Mouse (Mus musculus): Measurements from ENCODE around the gene Pidd1. TPM values are rescaled to one million over a fixed set of nuclear protein-coding genes. Genes with fewer than 3 reads are reported as not detected.
"Not testable (repeated sequence)": the region's sequence is repeated elsewhere in the genome, so short reads cannot be mapped to it uniquely, and the experiment has no call there.

The Pidd1 gene
- total RNA-seq, 2 experiments from 2014 or later: 2.4 to 3.2 TPM

- peak; percentile 100 for DNase-seq
Observed at GRCm38 (mm10) chr7:141413809-141414584, 29.8 kb downstream of the Pidd1 start, which contains the start of gene Gatd1. TSS of gene Gatd1 (minus strand) at chr7:141414136.

- DNase-seq: no peak
Observed at GRCm38 (mm10) chr7:141413331-141413730, 30.5 kb downstream of the Pidd1 start.

DNA sequence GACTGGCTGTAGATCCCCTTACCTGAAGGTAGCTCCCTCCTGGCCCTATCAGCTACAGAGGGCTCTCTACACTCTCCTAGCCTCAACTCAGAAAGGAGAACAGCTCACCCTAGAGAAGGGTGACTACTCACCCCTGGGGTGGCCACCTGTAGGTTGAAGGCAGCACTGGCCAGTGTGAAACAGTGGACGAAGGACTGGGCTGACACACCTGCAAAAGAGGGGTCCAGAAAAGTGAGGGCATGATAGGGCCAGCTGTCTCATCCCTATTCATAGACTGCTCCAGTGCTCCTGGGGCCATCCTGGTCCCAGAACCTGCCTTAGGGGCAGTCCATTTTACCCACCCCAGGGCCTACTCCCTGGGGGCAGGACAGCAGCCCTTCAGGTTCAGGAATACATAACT lies 32.2 kb downstream of the Pidd1 start:
- no peak for DNase-seq

GRCm38 (mm10) chr7:141410631-141411030 lies 33.2 kb downstream of the Pidd1 start:
- no peak for DNase-seq

DNA sequence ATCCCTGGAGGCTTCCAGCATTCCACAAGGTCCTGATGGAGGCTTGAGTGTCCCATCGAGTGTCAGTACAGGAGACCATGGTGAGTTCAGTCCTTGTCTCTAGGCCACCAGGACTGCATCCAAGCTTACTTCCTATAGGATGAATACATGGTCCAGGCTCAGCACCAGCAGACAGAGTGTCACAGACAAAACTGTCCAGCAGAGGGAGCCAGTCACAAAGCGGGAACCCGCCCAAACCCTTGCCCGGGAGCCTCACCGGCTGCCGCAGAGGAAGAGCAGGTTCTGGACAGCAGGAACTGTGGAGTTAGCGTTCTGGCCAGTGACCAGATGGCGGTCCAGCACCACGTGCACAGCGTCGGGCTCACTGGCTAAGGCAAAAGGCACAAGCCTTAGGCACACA lies 35.0 kb downstream of the Pidd1 start:
- peak; percentile 88 for DNase-seq

DNA sequence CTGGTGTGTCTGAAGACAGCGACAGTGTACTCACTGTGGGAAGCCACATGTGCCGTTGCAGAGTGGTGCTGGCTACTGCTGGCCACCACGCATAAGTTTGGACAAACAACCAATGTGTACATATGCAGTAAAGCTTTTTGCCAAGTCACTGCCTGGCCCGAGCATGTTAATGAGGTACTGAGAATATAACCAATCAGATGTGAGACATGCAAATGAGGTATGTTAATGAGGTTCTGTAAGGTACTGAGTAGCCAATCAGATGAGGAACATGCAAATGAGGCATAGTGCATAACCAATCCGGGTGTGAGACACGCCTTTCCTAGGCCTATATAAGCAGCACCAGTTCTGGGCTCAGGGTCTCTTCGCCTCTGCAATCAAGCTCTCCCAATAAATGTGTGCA lies 36.2 kb downstream of the Pidd1 start:
- DNase-seq: not testable (repeated sequence)

- no peak for DNase-seq
Observed at GRCm38 (mm10) chr7:141405466-141405865, 38.4 kb downstream of the Pidd1 start.

DNA sequence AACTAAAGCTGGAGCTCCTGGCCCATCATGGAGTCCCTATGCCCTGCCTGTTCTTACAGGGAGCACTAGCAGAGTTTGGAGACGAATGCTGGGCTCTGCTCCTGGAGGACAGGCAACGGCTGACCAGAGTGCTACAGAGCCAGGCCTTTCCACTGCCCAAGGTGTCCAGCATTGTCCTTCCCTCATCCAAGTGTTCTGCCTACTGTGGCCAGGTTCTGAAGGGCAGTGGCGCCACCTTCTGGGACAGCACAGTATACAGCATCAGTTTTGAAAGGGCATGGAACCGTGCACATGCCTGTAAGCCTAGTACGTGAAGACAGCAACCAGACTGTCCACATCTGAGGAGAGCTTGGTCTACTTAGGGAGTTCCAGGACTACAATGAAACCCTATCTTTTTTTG lies 40.5 kb downstream of the Pidd1 start:
- DNase-seq: peak; percentile 60

GRCm38 (mm10) chr7:141395348-141395747 lies 48.5 kb downstream of the Pidd1 start:
- DNase-seq: no peak

- DNase-seq: peak; percentile 75
Observed at GRCm38 (mm10) chr7:141394771-141395170, 49.1 kb downstream of the Pidd1 start.

DNA sequence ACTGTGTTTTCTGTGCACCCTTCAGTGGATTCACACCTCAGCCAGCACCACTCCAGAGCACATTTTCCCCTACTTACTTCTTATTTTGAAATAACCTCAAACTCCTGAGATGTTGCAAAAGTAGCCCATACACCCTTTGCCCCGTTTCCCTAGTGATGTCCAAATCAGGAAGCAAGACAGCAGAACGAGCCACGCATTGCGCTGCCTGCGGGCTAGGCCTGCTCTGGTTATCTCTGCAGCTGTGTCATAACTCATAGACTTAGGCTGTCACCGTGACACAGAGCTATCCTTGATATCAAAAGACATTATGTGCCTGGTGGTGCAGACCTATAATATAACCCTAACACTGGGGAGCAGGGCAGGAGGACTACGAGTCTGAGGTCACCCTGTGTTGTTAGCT lies 49.7 kb downstream of the Pidd1 start:
- DNase-seq: no peak

DNA sequence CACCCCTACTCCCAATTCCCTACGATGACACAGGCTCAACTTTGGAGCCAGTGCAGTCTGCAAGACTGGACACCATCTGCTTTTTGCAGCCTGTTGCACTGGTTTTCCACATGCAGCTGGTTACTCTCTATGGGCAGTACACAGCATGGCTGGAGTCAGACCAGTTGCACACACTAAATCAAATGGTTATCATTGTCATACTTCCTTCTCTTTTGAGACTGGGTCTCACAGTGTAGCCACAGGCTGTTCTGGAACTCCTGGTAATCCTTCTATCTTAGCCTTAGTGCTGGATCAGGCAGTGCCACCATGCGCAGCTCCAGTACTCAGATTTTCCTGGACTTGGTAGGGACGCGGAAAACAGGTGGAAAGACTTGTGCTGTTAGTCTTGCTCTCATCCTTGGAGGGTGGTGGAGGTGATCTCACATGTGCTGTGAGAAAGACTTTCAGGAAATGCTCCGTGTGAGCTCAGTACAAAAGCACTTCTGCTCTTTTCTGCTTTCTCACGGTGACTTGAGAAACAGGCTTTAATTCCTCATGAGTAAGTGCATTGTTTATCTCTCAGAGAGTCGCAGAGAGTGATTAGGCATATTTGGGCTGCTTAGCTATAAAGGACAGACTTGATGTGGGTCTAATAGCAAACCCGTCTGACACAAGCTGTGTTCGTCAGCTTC lies 51.1 kb downstream of the Pidd1 start:
- no peak for DNase-seq

GRCm38 (mm10) chr7:141391625-141392551 lies 51.9 kb downstream of the Pidd1 start, which contains the start of gene Taldo1:
TSS of gene Taldo1 (plus strand) at chr7:141392199.
- peak; percentile 95 for DNase-seq

GRCm38 (mm10) chr7:141390326-141391259 lies 53.2 kb downstream of the Pidd1 start:
- no peak for DNase-seq

GRCm38 (mm10) chr7:141388487-141389109 lies 55.2 kb downstream of the Pidd1 start:
- no peak for DNase-seq

Other genes with a start within 250 kb of the Pidd1 start
- 1 to 10 TPM; 2.7 to 3.2 TPM for gene Lrrc56, start 249.9 kb downstream of the Pidd1 start, total RNA-seq (2021)
- not detected for gene Lmntd2, start 229.9 kb downstream of the Pidd1 start, total RNA-seq (2021)
- 1 to 10 TPM; 2.1 to 2.8 TPM for gene Rassf7, start 228.2 kb downstream of the Pidd1 start, total RNA-seq (2021)
- gene Phrf1, start 215.2 kb downstream of the Pidd1 start, total RNA-seq (2021): 10 to 100 TPM; 29.8 to 37.0 TPM
- 1 to 10 TPM in 1 of 2 experiments, under 1 TPM in 1; 0.59 to 1.2 TPM for gene Irf7, start 177.5 kb downstream of the Pidd1 start, total RNA-seq (2021)
- 1 to 10 TPM; 1.0 to 1.1 TPM for gene Cdhr5, start 167.2 kb downstream of the Pidd1 start, total RNA-seq (2021)
- gene Sct, start 164.9 kb downstream of the Pidd1 start, total RNA-seq (2021): 1 to 10 TPM in 1 of 2 experiments, under 1 TPM in 1; 0.99 to 2.5 TPM
- under 1 TPM; 0.70 to 0.99 TPM for gene Drd4, start 152.0 kb downstream of the Pidd1 start, total RNA-seq (2021)
- 10 to 100 TPM; 24.6 to 28.7 TPM for gene Deaf1, start 116.3 kb downstream of the Pidd1 start, total RNA-seq (2021)
- 10 to 100 TPM; 12.1 to 12.8 TPM for gene Tmem80, start 116.3 kb downstream of the Pidd1 start, total RNA-seq (2021)
- 1 to 10 TPM; 1.5 to 2.3 TPM for gene Eps8l2, start 105.1 kb downstream of the Pidd1 start, total RNA-seq (2021)
- gene Taldo1, start 51.8 kb downstream of the Pidd1 start, total RNA-seq (2021): 100 to 1,000 TPM; 110 to 111 TPM
- gene Gatd1, start 29.9 kb downstream of the Pidd1 start, total RNA-seq (2021): 10 to 100 TPM; 12.1 to 13.5 TPM
- gene Cend1, start 14.5 kb downstream of the Pidd1 start, total RNA-seq (2021): 1 to 10 TPM in 1 of 2 experiments, under 1 TPM in 1; 0.66 to 1.4 TPM
- gene Slc25a22, start 6.1 kb downstream of the Pidd1 start, total RNA-seq (2021): 10 to 100 TPM; 14.5 to 25.7 TPM
- 1,000 to 10,000 TPM in 1 of 2 experiments, 100 to 1,000 TPM in 1; 886 to 1,008 TPM for gene Rplp2, start 3.3 kb upstream of the Pidd1 start, total RNA-seq (2021)
- gene Pnpla2, start 11.2 kb upstream of the Pidd1 start, total RNA-seq (2021): 100 to 1,000 TPM; 119 to 151 TPM
- 1 to 10 TPM; 8.6 to 9.9 TPM for gene Cracr2b, start 17.1 kb upstream of the Pidd1 start, total RNA-seq (2021)
- 10 to 100 TPM; 77.7 to 88.5 TPM for gene Cd151, start 23.4 kb upstream of the Pidd1 start, total RNA-seq (2021)
- 10 to 100 TPM; 43.4 to 49.0 TPM for gene Polr2l, start 31.1 kb upstream of the Pidd1 start, total RNA-seq (2021)
- gene Tspan4, start 31.2 kb upstream of the Pidd1 start, total RNA-seq (2021): 10 to 100 TPM; 18.6 to 21.0 TPM
- 10 to 100 TPM; 22.7 to 22.8 TPM for gene Chid1, start 95.8 kb upstream of the Pidd1 start, total RNA-seq (2021)
- 10 to 100 TPM; 45.1 to 48.9 TPM for gene Ap2a2, start 118.1 kb upstream of the Pidd1 start, total RNA-seq (2021)
- not detected for gene Muc6, start 211.3 kb upstream of the Pidd1 start, total RNA-seq (2021)
- gene Muc2, start 246.3 kb upstream of the Pidd1 start, total RNA-seq (2021): under 1 TPM; 0.28 to 0.32 TPM

Data from gastrocnemius, postnatal 10 days (tissue).